ENCODE assay signal across 28 mouse cellular contexts in the genomic region with DNA sequence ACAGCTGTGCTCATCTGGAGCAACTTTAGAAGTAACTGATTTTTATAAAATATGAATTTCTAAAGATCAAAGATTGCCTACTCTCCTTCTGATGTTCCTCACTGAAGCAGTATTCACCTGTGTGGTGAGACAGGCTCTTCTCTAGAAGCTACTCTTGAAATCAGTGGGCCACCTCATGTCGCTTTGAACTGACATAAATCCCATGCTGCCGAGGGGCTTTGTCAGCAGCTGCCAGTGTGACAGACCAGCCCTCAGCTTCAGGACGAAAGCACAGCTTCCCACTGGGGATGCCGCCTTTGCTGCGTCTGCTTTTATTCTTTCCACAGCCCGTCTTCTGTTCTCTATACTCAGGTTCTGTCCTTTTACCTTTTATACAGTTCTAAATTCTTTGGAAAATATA.
DNase-seq lines count a peak whose midpoint lies in the region; ATAC-seq lines count a peak whose summit lies in the region.
"Had no signal": no experiment of that assay in that cellular context is flagged by ENCODE, and none has a peak within 500 bp of the region (broad histone marks: within the 10 kb centered on the region; RNA-seq: fewer than 3 reads in every experiment).

No protein-coding gene starts in this region.

- DNase-seq in hindbrain, embryonic 10.5 days (ENCODE audit: low spot score): no peak
- DNase-seq in thymus, postnatal 14 days: no peak
- DNase-seq: adrenal gland, adult 2 months; adrenal gland, postnatal 36 days; cerebellum, adult 2 months; cerebellum, postnatal 25 days; gastrocnemius, adult 2 months; gastrocnemius, postnatal 36 days; heart, adult 18-20 months; heart, postnatal 36 days; kidney, adult 8-10 months; layer of hippocampus, postnatal 36 days; left cerebral cortex, postnatal 4 days; liver, postnatal 0 days; lung, postnatal 10 days; retina, postnatal 1 day; right cerebral cortex, postnatal 14 days had no signal

- H3K4me2 ChIP-seq in hindbrain, embryonic 12.5 days (replicated peaks): no peak overlapping the region
- H3K4me2 ChIP-seq in neural tube, embryonic 13.5 days: no peak overlapping the region
- no peak overlapping the region for H3K4me2 ChIP-seq in neural tube, embryonic 15.5 days
- H3K4me2 ChIP-seq in midbrain, embryonic 15.5 days: no peak overlapping the region
- H3K4me2 ChIP-seq: heart, embryonic 11.5 days; liver, embryonic 12.5 days had no signal

- H3K27me3 ChIP-seq in hindbrain, embryonic 12.5 days: no peaks in the 10 kb centered on the region
- H3K27me3 ChIP-seq in hindbrain, embryonic 10.5 days (ENCODE audit: insufficient read depth, poor library complexity, severe bottlenecking): no peaks in the 10 kb centered on the region
- no peaks in the 10 kb centered on the region for H3K27me3 ChIP-seq in neural tube, embryonic 13.5 days
- no peaks in the 10 kb centered on the region for H3K27me3 ChIP-seq in neural tube, embryonic 15.5 days (replicated peaks)
- no peaks in the 10 kb centered on the region for H3K27me3 ChIP-seq in midbrain, embryonic 15.5 days (replicated peaks)
- H3K27me3 ChIP-seq: CH12.LX; liver, embryonic 12.5 days had no signal

- H3K9me3 ChIP-seq in hindbrain, embryonic 12.5 days (replicated peaks): no peaks in the 10 kb centered on the region
- H3K9me3 ChIP-seq in hindbrain, embryonic 10.5 days: no peaks in the 10 kb centered on the region
- H3K9me3 ChIP-seq in neural tube, embryonic 13.5 days: no peaks in the 10 kb centered on the region
- no peaks in the 10 kb centered on the region for H3K9me3 ChIP-seq in neural tube, embryonic 15.5 days (replicated peaks)
- H3K9me3 ChIP-seq in midbrain, embryonic 15.5 days: no peaks in the 10 kb centered on the region
- H3K9me3 ChIP-seq: liver, embryonic 12.5 days had no signal

- H3K27ac ChIP-seq in hindbrain, embryonic 12.5 days: peak overlapping the region; percentile 57
- no peak overlapping the region; the same call in 1 of the 2 replicates for H3K27ac ChIP-seq in hindbrain, embryonic 10.5 days
- peak overlapping the region; percentile 38 for H3K27ac ChIP-seq in neural tube, embryonic 13.5 days (replicated peaks)
- H3K27ac ChIP-seq in neural tube, embryonic 15.5 days (replicated peaks): no peak overlapping the region
- peak overlapping the region; percentile 61; the same call in 1 of the 2 replicates for H3K27ac ChIP-seq in midbrain, embryonic 15.5 days
- H3K27ac ChIP-seq: gastrocnemius, adult 2 months; kidney, postnatal 0 days; liver, embryonic 12.5 days; macrophage had no signal

- H3K36me3 ChIP-seq in hindbrain, embryonic 12.5 days: no peaks in the 10 kb centered on the region; the same call in 1 of the 2 replicates
- no peaks in the 10 kb centered on the region for H3K36me3 ChIP-seq in hindbrain, embryonic 10.5 days
- 0 out of 2 replicates have a peak, but pooled peaks cover 4% of the 10 kb centered on the region for H3K36me3 ChIP-seq in neural tube, embryonic 13.5 days
- H3K36me3 ChIP-seq in neural tube, embryonic 15.5 days: no peaks in the 10 kb centered on the region
- H3K36me3 ChIP-seq in midbrain, embryonic 15.5 days (replicated peaks): no peaks in the 10 kb centered on the region
- H3K36me3 ChIP-seq: liver, embryonic 12.5 days had no signal

- H3K4me1 ChIP-seq in hindbrain, embryonic 12.5 days: peaks cover 14% of the 10 kb centered on the region; the same call in 1 of the 2 replicates
- 0 out of 2 replicates have a peak, but pooled peaks cover 4% of the 10 kb centered on the region for H3K4me1 ChIP-seq in hindbrain, embryonic 10.5 days (replicated peaks)
- peaks cover 25% of the 10 kb centered on the region for H3K4me1 ChIP-seq in neural tube, embryonic 13.5 days (replicated peaks)
- peaks cover 6% of the 10 kb centered on the region for H3K4me1 ChIP-seq in neural tube, embryonic 15.5 days
- peaks cover 18% of the 10 kb centered on the region for H3K4me1 ChIP-seq in midbrain, embryonic 15.5 days
- H3K4me1 ChIP-seq: liver, embryonic 12.5 days had no signal

- WGBS in hindbrain, embryonic 12.5 days: 40% methylated on average over 6 of the region's 6 CpGs
- 46% methylated on average over 6 of the region's 6 CpGs for WGBS in hindbrain, embryonic 10.5 days
- WGBS in neural tube, embryonic 13.5 days: 20% methylated on average over 6 of the region's 6 CpGs
- WGBS in neural tube, embryonic 15.5 days: 25% methylated on average over 6 of the region's 6 CpGs
- 18% methylated on average over 6 of the region's 6 CpGs for WGBS in midbrain, embryonic 15.5 days

- H3K4me3 ChIP-seq in hindbrain, embryonic 12.5 days: no peak overlapping the region
- no peak overlapping the region for H3K4me3 ChIP-seq in hindbrain, embryonic 10.5 days
- H3K4me3 ChIP-seq in neural tube, embryonic 13.5 days: no peak overlapping the region
- no peak overlapping the region for H3K4me3 ChIP-seq in neural tube, embryonic 15.5 days (replicated peaks)
- no peak overlapping the region for H3K4me3 ChIP-seq in midbrain, embryonic 15.5 days
- H3K4me3 ChIP-seq: gastrocnemius, adult 2 months; liver, embryonic 12.5 days had no signal

- no peak for ATAC-seq in hindbrain, embryonic 12.5 days (ENCODE audit: low FRiP score)
- ATAC-seq in neural tube, embryonic 13.5 days (ENCODE audit: low read depth): no peak
- ATAC-seq in neural tube, embryonic 15.5 days (ENCODE audit: low FRiP score): no peak
- ATAC-seq in midbrain, embryonic 15.5 days (replicated peaks): peak; percentile 76
- ATAC-seq: activated CD4-positive, CD25-positive, alpha-beta regulatory T cell, adult 4 months; intestine, embryonic 16.5 days; liver, embryonic 12.5 days; liver, postnatal 0 days had no signal

- no peak overlapping the region for H3K9ac ChIP-seq in hindbrain, embryonic 12.5 days
- no peak overlapping the region for H3K9ac ChIP-seq in neural tube, embryonic 13.5 days
- H3K9ac ChIP-seq in neural tube, embryonic 15.5 days (replicated peaks): no peak overlapping the region
- no peak overlapping the region for H3K9ac ChIP-seq in midbrain, embryonic 15.5 days
- H3K9ac ChIP-seq: liver, embryonic 12.5 days; liver, postnatal 0 days had no signal

Comparison
In these comparisons a context has a peak if more than half of its experiments do, and no peak if none do; other contexts are left out.
1. H3K27ac ChIP-seq: peak in hindbrain, embryonic 12.5 days (single experiment), neural tube, embryonic 13.5 days (single experiment) and midbrain, embryonic 15.5 days (single experiment); none in hindbrain, embryonic 10.5 days (single experiment) and neural tube, embryonic 15.5 days (single experiment).